Mouse (Mus musculus): ENCODE results near the gene Asb3.
"Not testable (repeated sequence)": the region's sequence is repeated elsewhere in the genome, so short reads cannot be mapped to it uniquely, and the experiment has no call there.

Gene Asb3

GRCm38 (mm10) chr11:31001169-31001908 lies 116.1 kb downstream of the Asb3 start:
- no peak for DNase-seq

- DNase-seq, result not testable (repeated sequence)
Observed at GRCm38 (mm10) chr11:31009668-31010067, 124.5 kb downstream of the Asb3 start.

DNA sequence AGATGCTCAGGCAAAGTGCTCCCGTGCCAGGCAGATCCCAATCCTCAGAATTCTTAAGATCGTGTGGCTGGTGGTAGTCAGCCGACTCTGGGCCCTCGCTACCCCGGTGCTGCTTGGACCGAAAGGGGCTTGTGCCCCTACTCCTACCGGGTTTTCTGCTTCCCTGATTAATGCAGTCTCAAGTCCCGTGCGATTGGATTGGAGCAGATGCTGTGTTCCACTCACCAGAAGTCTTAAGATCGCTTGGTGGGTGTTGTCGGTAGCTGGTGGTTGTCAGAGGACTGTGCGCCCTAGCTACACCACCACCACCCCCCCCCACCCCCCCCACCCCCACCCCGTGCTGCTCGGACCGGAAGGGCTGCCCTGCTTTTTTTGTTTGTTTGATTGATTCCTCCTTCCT lies 132.2 kb downstream of the Asb3 start:
- DNase-seq, result not testable (repeated sequence)

DNA sequence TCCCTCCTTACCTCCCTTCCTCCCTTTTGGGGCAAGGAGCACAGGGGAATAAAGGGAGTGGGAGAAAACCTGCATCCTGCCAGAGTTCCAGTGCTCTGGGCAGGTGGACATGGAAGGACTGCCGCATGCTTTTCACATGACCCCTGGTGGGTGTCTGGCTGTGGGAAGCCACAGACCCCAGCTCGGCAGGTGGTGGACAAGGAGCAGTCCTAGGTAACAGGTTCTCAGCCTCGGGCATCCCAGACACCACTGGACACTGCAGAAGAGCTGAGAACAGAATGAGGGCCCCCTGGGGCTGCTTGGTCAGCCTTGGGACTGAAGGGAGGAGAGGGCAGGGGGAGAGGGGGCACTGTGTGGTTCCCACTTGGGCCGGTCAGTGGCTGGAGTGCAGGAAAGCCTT lies 149.7 kb downstream of the Asb3 start:
- DNase-seq, result no peak

DNA sequence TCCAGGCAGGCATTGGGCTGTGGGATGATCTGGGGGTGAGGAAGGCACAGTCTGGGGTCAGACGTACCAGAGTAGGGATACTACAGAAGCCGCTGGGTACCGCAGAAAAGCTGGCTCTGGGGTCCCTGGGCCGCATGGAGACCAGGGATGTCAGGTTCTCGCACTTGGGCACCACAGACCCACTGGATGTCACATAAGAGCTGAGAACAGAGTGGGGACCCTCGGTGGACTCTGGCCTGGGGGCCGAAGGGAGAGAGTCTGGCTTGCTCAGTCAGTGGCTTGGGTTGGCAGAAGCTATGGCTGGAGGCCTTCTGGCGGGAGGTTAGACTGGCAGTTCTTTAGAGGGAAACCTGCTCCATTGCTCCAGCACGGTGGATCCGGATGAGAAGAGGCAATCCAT lies 204.8 kb downstream of the Asb3 start:
- DNase-seq, result no peak

DNA sequence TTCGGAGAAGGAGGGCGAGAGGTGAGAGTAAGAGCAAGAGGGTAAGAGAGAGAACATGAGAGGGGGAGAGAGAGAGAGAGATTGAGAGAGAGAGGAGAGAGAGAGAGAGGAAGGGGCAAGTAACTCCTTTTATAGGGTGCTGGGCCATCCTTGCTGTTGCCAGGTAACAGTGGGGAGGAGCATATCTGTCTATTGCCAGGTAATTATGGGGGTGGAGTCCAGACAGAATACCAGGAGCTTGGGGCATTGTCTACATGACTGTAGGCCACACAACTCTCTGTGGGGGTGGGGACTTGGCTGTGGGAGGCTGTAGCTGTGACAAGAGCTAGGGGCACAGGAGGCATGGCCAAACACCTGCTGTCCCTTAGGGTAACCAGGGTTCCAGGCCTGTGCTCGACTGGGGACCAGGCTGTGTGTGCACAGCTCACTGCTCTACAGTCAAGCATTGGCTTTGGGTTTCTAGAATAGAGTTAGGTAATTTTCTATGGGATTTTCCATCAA lies 205.3 kb downstream of the Asb3 start:
- no peak for DNase-seq

GRCm38 (mm10) chr11:31099519-31099918 lies 214.3 kb downstream of the Asb3 start:
- DNase-seq, result not testable (repeated sequence)

GRCm38 (mm10) chr11:31102188-31102587 lies 217.0 kb downstream of the Asb3 start:
- DNase-seq, result no peak

DNA sequence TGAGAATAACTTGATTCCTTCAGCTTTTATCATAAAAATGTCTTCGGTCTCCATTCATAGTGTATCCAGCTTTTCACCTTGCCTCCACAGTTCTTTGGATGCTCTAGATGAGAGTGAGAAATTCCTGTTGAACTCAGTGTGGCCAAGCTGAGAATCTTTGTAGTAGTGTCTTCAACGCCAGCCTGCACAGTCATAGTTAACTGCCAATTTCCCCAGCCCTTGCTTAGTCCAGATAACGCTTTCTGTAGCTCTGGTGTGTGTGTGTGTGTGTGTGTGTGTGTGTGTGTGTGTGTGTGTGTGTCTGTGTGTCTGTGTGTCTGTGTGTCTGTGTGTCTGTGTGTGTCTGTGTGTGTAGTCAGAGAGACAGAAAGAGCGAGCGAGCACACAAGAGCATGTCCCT lies 220.1 kb downstream of the Asb3 start:
- DNase-seq, result no peak

DNA sequence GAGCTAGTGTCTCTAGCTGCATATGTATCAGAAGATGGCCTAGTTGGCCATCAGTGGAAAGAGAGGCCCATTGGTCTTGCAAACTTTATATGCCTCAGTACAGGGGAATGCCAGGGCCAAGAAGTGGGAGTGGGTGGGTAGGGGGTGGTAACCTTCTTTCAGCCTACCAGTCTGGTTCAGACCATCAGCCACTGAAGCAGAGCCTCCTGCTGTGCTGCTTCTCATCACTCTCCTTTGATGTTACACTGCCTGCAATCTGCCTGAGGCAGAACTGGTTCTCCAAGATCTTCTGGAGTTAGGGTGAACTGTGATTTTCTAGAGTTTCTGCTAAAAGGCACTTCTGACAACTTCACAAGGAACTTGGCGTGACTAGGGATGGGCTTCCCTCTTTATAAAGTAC lies 241.7 kb downstream of the Asb3 start:
- DNase-seq, result not testable (repeated sequence)

DNA sequence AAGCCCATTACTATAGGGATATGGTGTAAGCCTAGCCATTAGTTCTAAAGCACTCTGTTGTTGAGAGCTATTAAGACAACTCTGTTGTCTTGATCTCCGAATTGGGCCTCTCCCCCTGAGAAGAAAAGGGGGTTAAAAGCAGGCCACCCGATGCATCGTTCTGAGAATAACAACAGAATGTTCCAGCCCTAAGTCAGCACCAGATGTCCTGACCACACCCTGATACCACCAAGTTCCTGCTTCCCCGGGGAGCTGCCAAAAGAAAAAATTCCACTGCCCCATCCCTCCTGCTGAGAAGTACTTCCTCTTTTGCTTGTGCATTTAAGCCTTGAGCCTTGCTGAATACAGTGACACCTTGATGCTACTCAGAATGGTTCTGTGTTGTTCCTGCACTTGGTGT lies 248.5 kb downstream of the Asb3 start:
- not testable (repeated sequence) for DNase-seq

GRCm38 (mm10) chr11:31134824-31135223 lies 249.6 kb downstream of the Asb3 start:
- DNase-seq, result not testable (repeated sequence)

DNA sequence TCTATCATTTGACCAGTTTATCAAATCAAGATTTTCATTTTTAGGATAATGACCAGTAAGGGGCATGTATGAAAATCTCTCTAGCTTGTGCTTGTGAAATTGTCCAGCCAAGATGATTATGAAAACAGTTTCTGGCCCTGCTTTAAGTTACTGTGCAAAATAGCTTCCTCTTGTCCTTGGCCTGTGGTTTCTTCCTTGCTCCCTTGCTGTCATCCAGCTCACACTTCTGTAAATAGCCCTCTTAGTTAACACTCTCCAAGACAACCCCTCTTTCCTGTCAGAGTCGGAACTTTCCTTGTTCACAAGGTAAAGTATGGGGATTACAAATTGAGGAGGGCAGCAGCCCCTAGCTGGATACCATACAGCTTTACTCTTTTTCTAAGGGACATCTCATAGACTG lies 253.2 kb downstream of the Asb3 start:
- DNase-seq, result not testable (repeated sequence)
